Mouse (Mus musculus) MEL (cell line): ENCODE data around the gene Exoc6b. TPM values are rescaled to one million over a fixed set of nuclear protein-coding genes. Genes with fewer than 3 reads are reported as not detected.

Experiments
- DNase-seq: peaks from one replicate; pipeline ENCODE4 v3.0.0; 2011; ENCODE audit warnings: low read depth, low spot score
- H3K27ac ChIP-seq: 2 replicates; pipeline ENCODE4 v1.5.1; 2012; ENCODE audit warnings: low read depth, mild to moderate bottlenecking, control low read depth, low read length, moderate library complexity; ENCODE audit not compliant: control insufficient read depth
- H3K27me3 ChIP-seq, 2 experiments: fragments of 150-350 bp in 1 of 2; sonication (generic) in 1 of 2; 2 replicates each; pipeline ENCODE4 v1.6.1; 2012; ENCODE audit warnings: low read length in 2 of 2, mild to moderate bottlenecking in 2 of 2, improper control_type of control experiment in 1 of 2, moderate library complexity in 1 of 2; ENCODE audit not compliant: insufficient read depth in 2 of 2, control insufficient read depth in 1 of 2
- H3K36me3 ChIP-seq, 2 experiments: 2 replicates each; pipeline ENCODE4 v1.6.1; 2012 to 2014; ENCODE audit warnings: low read length in 2 of 2, improper control_type of control experiment in 1 of 2, inconsistent platforms in 1 of 2, mild to moderate bottlenecking in 1 of 2; ENCODE audit not compliant: insufficient read depth in 2 of 2, control insufficient read depth in 1 of 2
- H3K4me1 ChIP-seq, 2 experiments: fragments of 150-350 bp in 1 of 2; sonication (generic) in 1 of 2; 2 replicates each; pipeline ENCODE4 v1.6.1; 2012; ENCODE audit warnings: low read length in 2 of 2, improper control_type of control experiment in 1 of 2, mild to moderate bottlenecking in 1 of 2; ENCODE audit not compliant: insufficient read depth in 2 of 2, control insufficient read depth in 1 of 2
- H3K4me3 ChIP-seq, 2 experiments: fragments of 150-350 bp in 1 of 2; sonication (generic) in 1 of 2; 2 replicates each; pipeline ENCODE4 v1.5.1; 2012; ENCODE audit warnings: low read depth in 2 of 2, low read length in 2 of 2, mild to moderate bottlenecking in 2 of 2, moderate library complexity in 2 of 2, control low read depth in 1 of 2, improper control_type of control experiment in 1 of 2; ENCODE audit not compliant: control insufficient read depth in 1 of 2, insufficient read depth in 1 of 2
- H3K79me2 ChIP-seq: 2 replicates; pipeline ENCODE4 v1.6.1; 2012; ENCODE audit warnings: mild to moderate bottlenecking, low read length, moderate library complexity; ENCODE audit not compliant: control insufficient read depth, poor library complexity, insufficient read depth
- H3K9ac ChIP-seq: 2 replicates; pipeline ENCODE4 v1.6.1; 2012; ENCODE audit warnings: low read depth, mild to moderate bottlenecking, control low read depth, low read length, moderate library complexity; ENCODE audit not compliant: control insufficient read depth, poor library complexity, severe bottlenecking
- H3K9me3 ChIP-seq: fragments of 150-350 bp; sonication (generic); replicated peaks from 2 replicates; pipeline ENCODE4 v1.6.1; 2012; ENCODE audit warnings: mild to moderate bottlenecking, low read length, improper control_type of control experiment, moderate library complexity; ENCODE audit not compliant: insufficient read depth
- BHLHE40 ChIP-seq: IDR thresholded peaks from 2 replicates; pipeline ENCODE4 v1.6.1; 2012; ENCODE audit warnings: low read depth, mild to moderate bottlenecking, inconsistent platforms, low read length, improper control_type of control experiment, borderline replicate concordance
- E2F4 ChIP-seq: IDR thresholded peaks from 2 replicates; pipeline ENCODE4 v1.6.1; 2011; ENCODE audit warnings: low read depth, low read length, improper control_type of control experiment, borderline replicate concordance
- EP300 ChIP-seq, 2 experiments: IDR thresholded peaks; 2 replicates each; pipeline ENCODE4 v1.6.1; 2011; ENCODE audit warnings: improper control_type of control experiment in 2 of 2, low read length in 2 of 2, low read depth in 1 of 2, mild to moderate bottlenecking in 1 of 2
- ETS1 ChIP-seq: IDR thresholded peaks from 2 replicates; pipeline ENCODE4 v1.6.1; 2012; ENCODE audit warnings: low read depth, mild to moderate bottlenecking, inconsistent platforms, low read length, improper control_type of control experiment, moderate library complexity
- GATA1 ChIP-seq: IDR thresholded peaks from 2 replicates; pipeline ENCODE4 v1.6.1; 2011; ENCODE audit warnings: low read depth, low read length, improper control_type of control experiment
- HCFC1 ChIP-seq: IDR thresholded peaks from 2 replicates; pipeline ENCODE4 v1.6.1; 2012; ENCODE audit warnings: low read depth, mild to moderate bottlenecking, inconsistent platforms, low read length, improper control_type of control experiment, moderate library complexity
- JUND ChIP-seq: IDR thresholded peaks from 2 replicates; pipeline ENCODE4 v1.6.1; 2011; ENCODE audit warnings: low read depth, mild to moderate bottlenecking, improper control_type of control experiment, low read length
- MAX ChIP-seq: IDR thresholded peaks from 2 replicates; pipeline ENCODE4 v1.6.1; 2011; ENCODE audit warnings: low read length, improper control_type of control experiment
- MAZ ChIP-seq: IDR thresholded peaks from 2 replicates; pipeline ENCODE4 v1.6.1; 2012; ENCODE audit warnings: low read depth, mild to moderate bottlenecking, inconsistent platforms, low read length, improper control_type of control experiment
- MXI1 ChIP-seq: IDR thresholded peaks from 2 replicates; pipeline ENCODE4 v1.6.1; 2011; ENCODE audit warnings: mild to moderate bottlenecking, low read depth, low read length, improper control_type of control experiment
- MYB ChIP-seq: IDR thresholded peaks from 2 replicates; pipeline ENCODE4 v1.6.1; 2011; ENCODE audit warnings: mild to moderate bottlenecking, low read depth, low read length, improper control_type of control experiment
- NRF1 ChIP-seq: IDR thresholded peaks from 2 replicates; pipeline ENCODE4 v1.6.1; 2014; ENCODE audit warnings: low read depth, mild to moderate bottlenecking, inconsistent platforms, low read length, improper control_type of control experiment, moderate library complexity; ENCODE audit not compliant: poor library complexity, insufficient read depth, severe bottlenecking
- POLR2A ChIP-seq, 2 experiments: IDR thresholded peaks; 2 replicates each; pipeline ENCODE4 v1.6.1; 2011 to 2012; ENCODE audit warnings: low read length in 2 of 2, mild to moderate bottlenecking in 2 of 2, control low read depth in 1 of 2, improper control_type of control experiment in 1 of 2, low read depth in 1 of 2, moderate library complexity in 1 of 2; ENCODE audit not compliant: control insufficient read depth in 1 of 2, insufficient read depth in 1 of 2, poor library complexity in 1 of 2
- POLR2AphosphoS5 ChIP-seq: IDR thresholded peaks from 2 replicates; pipeline ENCODE4 v1.6.1; 2012; ENCODE audit warnings: low read depth, borderline replicate concordance, mild to moderate bottlenecking, inconsistent platforms, low read length, moderate library complexity, mixed read lengths
- RAD21 ChIP-seq: IDR thresholded peaks from 2 replicates; pipeline ENCODE4 v1.6.1; 2011; ENCODE audit warnings: mild to moderate bottlenecking, low read depth, low read length, improper control_type of control experiment
- SIN3A ChIP-seq: IDR thresholded peaks from 2 replicates; pipeline ENCODE4 v1.6.1; 2012; ENCODE audit warnings: low read length, improper control_type of control experiment, inconsistent platforms
- SMC3 ChIP-seq: IDR thresholded peaks from 2 replicates; pipeline ENCODE4 v1.6.1; 2011; ENCODE audit warnings: low read depth, low read length, improper control_type of control experiment
- TBP ChIP-seq: IDR thresholded peaks from 2 replicates; pipeline ENCODE4 v1.8.0; 2011; ENCODE audit warnings: low read depth, low read length, improper control_type of control experiment
- TCF12 ChIP-seq: IDR thresholded peaks from 2 replicates; pipeline ENCODE4 v1.6.1; 2014; ENCODE audit warnings: low read depth, mild to moderate bottlenecking, inconsistent platforms, low read length, improper control_type of control experiment, moderate library complexity
- UBTF ChIP-seq: IDR thresholded peaks from 2 replicates; pipeline ENCODE4 v1.6.1; 2012; ENCODE audit warnings: low read depth, mild to moderate bottlenecking, inconsistent platforms, low read length, improper control_type of control experiment, moderate library complexity, borderline replicate concordance; ENCODE audit not compliant: insufficient read depth
- ZC3H11A ChIP-seq: IDR thresholded peaks from 2 replicates; pipeline ENCODE4 v1.6.1; 2012; ENCODE audit warnings: low read depth, mild to moderate bottlenecking, inconsistent platforms, low read length, improper control_type of control experiment
- ZKSCAN1 ChIP-seq: IDR thresholded peaks from 2 replicates; pipeline ENCODE4 v1.6.1; 2012; ENCODE audit warnings: low read depth, mild to moderate bottlenecking, inconsistent platforms, low read length, improper control_type of control experiment, moderate library complexity
- ZNF384 ChIP-seq: IDR thresholded peaks from 2 replicates; pipeline ENCODE4 v1.6.1; 2012; ENCODE audit warnings: low read depth, mild to moderate bottlenecking, inconsistent platforms, low read length, improper control_type of control experiment
- polyA plus RNA-seq, 2 experiments: library from polyadenylated mRNA; stranded (reverse) in 1 of 2; unstranded in 1 of 2; fragments of >175 nt in 1 of 2; fragments of >200 nt in 1 of 2; gene quantifications; 2 replicates each; pipeline versions ENCODE4 v1.2.1 to v1.2.4; 2012; ENCODE audit warnings: low replicate concordance in 2 of 2, low read depth in 1 of 2; ENCODE audit not compliant: insufficient read length in 2 of 2, insufficient read depth in 1 of 2, missing spikeins in 1 of 2
- total RNA-seq: library from RNA; depleted of rRNA; stranded (reverse); fragments of 300-350 nt; gene quantifications from 2 replicates; pipeline ENCODE4 v1.2.3, GENCODE M21; 2012

Gene Exoc6b
- total and polyA plus RNA-seq, 3 experiments = 3.4 to 6.5 TPM; not detected in 1

GRCm38 (mm10) chr6:84577898-84578297, 491.4 kb downstream of the Exoc6b start:
- no peak overlapping the region for H3K27ac ChIP-seq
- no peaks in the 10 kb centered on the region for H3K79me2 ChIP-seq
- H3K4me3 ChIP-seq = no peak overlapping the region
- TF ChIP-seq TBP (no peak), BHLHE40 (no peak), E2F4 (no peak), ZKSCAN1 (no peak), POLR2A (IDR thresholded peaks at IDR 0.05; ENCODE audit: control insufficient read depth in 1 of 2, insufficient read depth in 1 of 2, low read depth in 1 of 2, low read length in 2 of 2, poor library complexity in 1 of 2) (no peak), EP300 (IDR thresholded peaks at IDR 0.05; ENCODE audit: low read depth in 1 of 2, low read length in 2 of 2) (no peak), HCFC1 (no peak), MYB (no peak), ETS1 (no peak)
- H3K9me3 ChIP-seq = no peaks in the 10 kb centered on the region
- no peaks in the 10 kb centered on the region for H3K27me3 ChIP-seq
- no peaks in the 10 kb centered on the region for H3K36me3 ChIP-seq
- no peaks in the 10 kb centered on the region for H3K4me1 ChIP-seq
- H3K9ac ChIP-seq = no peak overlapping the region
- no peak for DNase-seq

- H3K79me2 ChIP-seq = no peaks in the 10 kb centered on the region
- H3K27ac ChIP-seq = no peak overlapping the region
- H3K9me3 ChIP-seq = no peaks in the 10 kb centered on the region
- TF ChIP-seq ZKSCAN1 (no peak), MAZ (no peak), NRF1 (no peak), UBTF (no peak), MXI1 (no peak), TCF12 (no peak), JUND (no peak), RAD21 (no peak), SIN3A (no peak), TBP (no peak), GATA1 (no peak), ETS1 (no peak), MAX (no peak), ZNF384 (no peak), ZC3H11A (no peak), SMC3 (no peak), POLR2A (IDR thresholded peaks at IDR 0.05; ENCODE audit: control insufficient read depth in 1 of 2, insufficient read depth in 1 of 2, low read depth in 1 of 2, low read length in 2 of 2, poor library complexity in 1 of 2) (no peak), POLR2AphosphoS5 (no peak)
- H3K36me3 ChIP-seq = no peaks in the 10 kb centered on the region
- H3K27me3 ChIP-seq = no peaks in the 10 kb centered on the region
- no peaks in the 10 kb centered on the region for H3K4me1 ChIP-seq
- no peak overlapping the region for H3K4me3 ChIP-seq
- no peak overlapping the region for H3K9ac ChIP-seq
- DNase-seq = no peak
These were observed 495.2 kb downstream of the Exoc6b start for GRCm38 (mm10) chr6:84573905-84574660.
